Mouse (Mus musculus) thymus, postnatal 36 days (tissue): ENCODE results near the gene Ehbp1.
A peak's percentile ranks its signal among the peaks of the same experiment; 100 is the strongest.

Experiments
- DNase-seq, 2 experiments: peaks; one replicate each; pipeline ENCODE4 v3.0.0; 2022; ENCODE audit warnings: mixed read lengths in 2 of 2

Gene Ehbp1

DNA sequence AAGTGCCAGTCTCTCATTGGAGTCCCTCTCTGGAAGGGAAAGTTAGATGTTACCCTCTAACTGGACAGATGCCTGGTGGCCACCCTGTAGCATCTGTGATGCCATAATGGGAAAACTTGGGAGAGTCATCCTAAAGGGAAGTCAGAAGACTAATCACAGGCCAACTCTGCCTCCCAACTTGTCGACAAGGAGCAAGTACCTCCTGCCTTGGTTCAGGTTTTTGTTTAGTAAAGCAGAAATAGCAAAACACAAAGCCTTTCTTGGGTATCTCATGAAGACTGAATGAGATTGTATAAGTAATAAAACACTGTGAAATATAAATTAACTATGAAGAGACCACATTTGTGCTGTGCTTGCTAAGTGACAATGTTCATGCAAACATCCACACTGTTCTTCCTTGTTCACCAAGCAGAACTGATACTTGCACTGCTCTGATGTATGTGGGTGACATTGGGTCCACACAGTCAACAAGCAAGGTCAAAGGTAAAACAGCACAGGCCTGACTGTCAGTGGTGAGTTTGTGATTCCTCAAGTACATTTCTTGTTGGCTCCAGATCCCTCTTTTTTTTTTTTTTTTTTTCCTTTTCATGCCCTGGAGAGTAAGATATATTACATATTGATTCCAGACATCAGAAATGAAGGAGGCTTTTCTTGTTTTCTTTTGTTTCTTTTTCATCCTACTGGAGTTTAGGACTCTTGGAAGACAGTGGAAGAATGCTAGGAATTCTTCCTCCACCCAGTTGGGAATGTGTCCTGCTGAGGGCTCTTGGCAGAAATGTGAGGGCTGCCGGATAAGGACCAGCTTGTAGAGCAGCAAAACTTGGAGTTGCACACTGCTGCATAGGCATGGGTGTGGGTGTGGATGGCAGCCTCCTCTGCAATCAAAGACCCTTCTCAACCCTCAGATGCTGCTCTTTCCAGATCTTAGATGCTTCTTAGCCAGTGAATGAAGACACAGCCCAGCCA is at the start of gene Ehbp1:
Gene Ehbp1 (minus strand): TSS at position 51 of the 966 bp plus-strand sequence.
- DNase-seq: no peak

DNA sequence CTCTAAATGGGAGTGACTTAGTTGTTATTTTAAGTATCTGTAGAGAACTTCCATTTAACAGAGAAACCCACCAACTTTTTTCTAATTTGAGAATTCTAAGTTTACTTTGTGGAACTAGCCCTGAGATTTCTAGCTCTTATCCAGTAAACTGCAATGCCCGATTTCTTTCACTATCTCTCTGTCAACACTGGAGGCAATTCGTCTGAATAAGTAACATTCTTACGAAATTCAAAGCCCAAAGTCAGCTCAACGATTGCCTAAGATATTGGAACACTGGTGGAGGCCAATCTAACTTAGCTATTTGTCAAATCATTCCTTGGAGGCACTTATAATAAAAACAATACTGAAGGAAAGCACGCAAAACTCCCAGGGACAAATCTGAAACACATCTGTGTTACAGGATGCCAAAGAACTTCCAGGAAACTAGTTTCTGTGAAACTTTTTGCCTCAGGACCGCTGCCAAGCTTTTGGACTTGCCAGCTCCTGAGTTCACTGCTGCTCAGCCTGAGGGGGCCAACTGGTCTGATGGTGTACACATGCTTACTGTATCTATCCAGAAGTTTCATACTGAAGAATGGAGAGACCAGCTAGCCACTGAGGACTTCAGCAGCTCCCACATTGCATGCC is 45.5 kb upstream of the Ehbp1 start:
- DNase-seq: no peak

DNA sequence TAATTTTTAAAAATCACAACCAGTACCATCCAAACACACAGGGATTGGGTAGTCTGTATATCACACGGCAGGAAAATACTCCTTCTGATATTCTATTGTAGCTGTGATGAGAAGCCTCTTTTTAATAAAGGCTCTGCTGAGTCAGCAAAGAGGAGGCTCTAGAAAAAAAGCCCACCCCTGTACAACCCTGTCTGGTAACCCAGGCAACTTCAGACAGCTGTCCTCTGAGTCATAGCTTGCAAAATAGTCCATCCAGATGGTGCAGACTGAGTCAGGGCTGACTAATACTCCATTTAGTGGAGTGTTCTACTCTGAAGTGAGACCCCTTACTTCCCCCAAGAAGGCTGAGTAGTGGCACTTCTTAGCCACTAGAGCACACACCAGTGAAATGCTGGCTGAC is 41.4 kb upstream of the Ehbp1 start:
- DNase-seq: no peak

DNA sequence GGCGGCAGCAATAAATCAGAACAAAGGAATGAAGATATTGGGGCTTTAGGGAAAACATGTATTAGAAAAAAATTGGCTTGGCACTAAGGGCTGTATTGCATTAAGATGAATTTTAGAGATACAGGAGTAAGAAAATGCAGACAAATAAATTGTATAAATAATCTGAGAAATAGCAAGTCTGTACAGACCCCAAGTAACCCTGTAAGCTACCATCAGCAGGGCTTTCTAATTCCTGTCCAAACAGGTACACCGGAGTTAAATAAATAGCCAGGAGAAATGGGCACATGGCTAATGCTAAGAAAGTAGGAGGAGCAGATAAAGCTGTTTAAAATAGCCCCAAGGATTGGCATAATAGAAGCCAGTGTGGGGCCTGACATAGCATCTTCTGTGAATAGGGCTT is 32.7 kb upstream of the Ehbp1 start:
- no peak for DNase-seq

DNA sequence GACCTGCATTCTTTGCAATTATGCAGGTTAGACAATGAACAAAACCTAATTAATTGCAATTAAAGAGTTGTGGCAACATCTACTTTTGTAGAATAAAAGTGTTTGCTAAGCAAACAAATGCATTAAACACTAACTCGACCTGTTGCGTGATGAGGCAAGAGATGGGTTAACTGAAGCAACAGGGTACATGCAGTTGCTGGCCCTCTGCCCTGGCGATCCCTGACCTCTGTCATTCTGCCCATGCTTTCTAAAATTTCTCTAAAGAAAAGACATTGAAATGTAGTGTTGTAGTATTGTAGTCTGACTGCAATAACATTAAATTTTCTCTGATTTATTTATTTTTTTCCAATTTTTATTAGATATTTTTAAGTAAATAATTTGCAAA is 31.2 kb upstream of the Ehbp1 start:
- no peak for DNase-seq

DNA sequence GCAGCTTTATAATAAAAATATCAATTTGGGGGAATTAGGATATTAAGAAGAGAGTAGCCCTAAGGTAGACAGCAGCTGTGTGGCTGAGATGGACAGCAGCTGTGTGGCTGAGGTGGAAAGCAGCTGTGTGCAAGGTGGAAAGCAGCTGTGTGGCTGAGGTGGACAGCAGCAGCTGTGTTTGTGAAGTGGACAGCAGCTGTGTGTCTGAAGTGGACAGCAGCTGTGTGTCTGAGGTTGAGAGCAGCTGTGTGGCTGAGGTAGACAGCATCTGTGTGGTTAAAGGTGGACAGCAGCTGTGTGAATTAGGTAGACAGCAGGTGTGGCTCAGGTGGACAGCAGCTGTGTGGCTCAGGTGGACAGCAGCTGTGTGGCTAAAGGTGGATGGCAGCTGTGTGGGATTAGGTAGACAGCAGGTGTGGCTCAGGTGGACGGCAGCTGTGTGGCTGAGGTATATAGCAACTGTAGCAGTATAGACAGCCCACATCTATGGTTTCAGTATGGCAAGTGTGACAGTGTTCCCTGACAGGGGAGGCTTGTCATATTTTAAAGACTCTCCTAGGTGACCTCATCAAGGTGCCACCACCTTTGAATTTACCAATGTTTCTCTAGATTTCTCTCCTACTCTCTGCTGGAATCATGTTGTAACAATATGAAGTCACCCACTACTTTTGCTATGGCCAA is 30.7 kb upstream of the Ehbp1 start:
- DNase-seq: no peak

DNA sequence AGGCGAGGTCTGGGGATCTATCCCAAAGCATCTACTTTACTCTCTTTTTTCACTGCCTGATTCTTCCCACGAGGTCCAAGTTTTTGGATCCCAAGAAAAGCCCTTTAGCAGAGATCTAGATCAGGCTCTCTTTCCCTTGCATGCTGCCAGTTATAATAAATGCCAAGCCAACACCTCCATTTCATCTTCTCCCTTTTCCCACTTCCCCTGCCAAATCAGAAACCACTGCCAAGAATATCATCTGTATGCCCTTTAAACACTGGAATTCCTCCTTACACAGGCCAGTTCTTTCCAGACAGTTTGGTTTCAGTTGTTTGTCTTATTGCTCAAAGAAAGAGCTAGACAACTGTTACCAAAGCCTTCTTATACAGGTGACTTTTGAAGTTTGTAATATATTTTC is 27.7 kb upstream of the Ehbp1 start:
- no peak for DNase-seq

DNA sequence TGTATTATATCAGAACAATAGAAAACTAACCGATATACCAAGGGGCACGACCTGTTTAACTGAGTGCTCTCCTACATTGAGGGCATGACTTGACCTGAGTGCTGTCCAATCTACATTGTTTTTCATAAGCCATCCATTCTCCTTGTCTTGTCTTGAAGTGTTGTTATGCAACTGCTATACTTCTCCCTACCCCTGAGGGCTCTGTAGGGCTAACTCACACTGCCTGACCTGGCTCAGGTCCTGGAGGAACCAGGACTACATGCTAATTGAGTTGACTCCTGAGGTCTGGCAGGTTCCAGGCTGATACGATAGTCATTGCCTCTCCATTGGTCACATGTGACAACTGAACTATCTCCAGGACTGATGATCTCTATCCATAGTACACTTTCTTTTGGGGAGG is 26.5 kb upstream of the Ehbp1 start:
- no peak for DNase-seq

DNA sequence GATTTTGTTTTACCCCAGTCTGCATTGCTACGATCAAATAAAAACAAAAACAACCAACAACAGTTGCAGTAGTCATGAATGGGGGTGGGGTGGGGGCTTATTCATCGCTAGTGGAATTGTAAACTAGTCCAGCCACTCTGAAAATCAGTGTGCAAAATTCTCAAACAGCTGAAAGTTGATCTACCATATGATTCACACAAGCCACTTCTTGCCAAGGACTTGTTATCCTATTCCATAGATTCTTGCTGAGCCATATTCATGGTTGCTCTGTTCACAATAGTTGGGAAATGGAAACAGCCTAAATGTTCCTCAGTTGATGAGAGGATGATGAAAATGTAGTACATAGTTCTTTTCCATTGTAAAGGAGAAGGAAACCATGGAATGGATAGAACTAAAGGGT is 24.4 kb upstream of the Ehbp1 start:
- DNase-seq: no peak

DNA sequence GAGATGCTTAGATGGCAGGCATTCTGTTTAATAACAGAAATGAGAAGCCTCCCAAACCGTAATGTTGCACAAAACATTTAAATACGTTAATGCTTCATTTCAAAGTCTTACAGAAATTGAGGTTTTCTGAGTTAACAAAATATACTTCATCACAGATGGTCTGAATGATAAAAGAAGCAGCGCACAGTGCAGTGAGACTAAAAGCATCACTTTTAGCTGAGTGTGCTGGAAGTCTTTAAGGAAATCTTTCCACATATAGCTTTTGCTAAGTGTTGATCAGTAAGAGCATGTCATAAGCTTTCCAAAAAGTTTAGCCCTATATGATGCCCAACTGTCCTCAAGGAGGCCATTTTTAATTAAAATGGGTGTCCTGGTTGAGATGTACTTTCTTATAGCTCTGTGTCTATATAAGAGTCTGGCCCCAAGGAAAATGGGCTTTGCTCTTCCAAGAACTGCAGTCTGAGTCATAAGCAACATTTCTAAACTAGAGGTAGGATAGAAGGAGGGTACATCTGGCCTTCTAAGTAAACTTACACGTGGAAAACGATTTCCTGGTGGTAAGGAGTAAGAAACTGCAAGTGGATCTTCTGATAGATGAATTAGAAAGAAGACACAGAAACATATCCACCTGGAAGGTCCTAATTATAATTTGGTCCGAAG is 12.0 kb upstream of the Ehbp1 start:
- DNase-seq: no peak

DNA sequence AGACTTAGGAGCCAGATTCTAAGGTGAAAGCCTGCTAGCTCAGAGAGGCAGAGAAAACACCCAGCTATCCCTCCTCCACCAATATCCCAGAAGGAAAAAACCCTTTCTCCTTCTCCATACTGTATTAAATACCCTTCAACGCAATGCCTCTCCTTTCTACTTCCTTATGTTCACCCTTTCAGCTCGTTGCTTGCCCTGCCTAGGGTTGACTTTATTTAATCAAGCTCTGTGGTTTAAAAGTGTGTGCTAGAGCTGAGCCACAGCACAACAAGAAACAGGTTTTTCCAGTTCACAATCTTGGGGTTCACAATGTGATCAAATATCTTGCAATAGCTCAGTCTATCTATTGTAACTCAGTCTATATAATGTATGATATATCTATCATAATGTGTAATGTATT is 7.9 kb upstream of the Ehbp1 start:
- no peak for DNase-seq

DNA sequence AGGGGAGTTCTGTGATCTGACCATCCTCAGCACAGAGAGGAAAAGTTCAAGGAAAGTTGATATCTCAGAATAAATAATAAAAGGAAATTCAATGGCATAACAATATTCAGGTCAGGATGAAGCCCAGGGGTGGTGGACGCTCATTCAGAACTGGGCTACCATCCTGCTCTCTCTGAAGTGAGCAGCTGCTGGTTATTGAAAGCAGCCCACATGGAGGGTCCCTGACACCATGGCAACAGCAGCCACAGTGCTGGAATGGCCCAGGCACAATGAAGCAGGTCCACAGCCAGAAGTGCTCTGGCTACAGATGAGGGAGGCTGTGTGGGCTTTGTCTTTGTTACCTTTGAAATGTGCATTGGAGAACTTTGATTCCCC is 6.4 kb upstream of the Ehbp1 start:
- no peak for DNase-seq

DNA sequence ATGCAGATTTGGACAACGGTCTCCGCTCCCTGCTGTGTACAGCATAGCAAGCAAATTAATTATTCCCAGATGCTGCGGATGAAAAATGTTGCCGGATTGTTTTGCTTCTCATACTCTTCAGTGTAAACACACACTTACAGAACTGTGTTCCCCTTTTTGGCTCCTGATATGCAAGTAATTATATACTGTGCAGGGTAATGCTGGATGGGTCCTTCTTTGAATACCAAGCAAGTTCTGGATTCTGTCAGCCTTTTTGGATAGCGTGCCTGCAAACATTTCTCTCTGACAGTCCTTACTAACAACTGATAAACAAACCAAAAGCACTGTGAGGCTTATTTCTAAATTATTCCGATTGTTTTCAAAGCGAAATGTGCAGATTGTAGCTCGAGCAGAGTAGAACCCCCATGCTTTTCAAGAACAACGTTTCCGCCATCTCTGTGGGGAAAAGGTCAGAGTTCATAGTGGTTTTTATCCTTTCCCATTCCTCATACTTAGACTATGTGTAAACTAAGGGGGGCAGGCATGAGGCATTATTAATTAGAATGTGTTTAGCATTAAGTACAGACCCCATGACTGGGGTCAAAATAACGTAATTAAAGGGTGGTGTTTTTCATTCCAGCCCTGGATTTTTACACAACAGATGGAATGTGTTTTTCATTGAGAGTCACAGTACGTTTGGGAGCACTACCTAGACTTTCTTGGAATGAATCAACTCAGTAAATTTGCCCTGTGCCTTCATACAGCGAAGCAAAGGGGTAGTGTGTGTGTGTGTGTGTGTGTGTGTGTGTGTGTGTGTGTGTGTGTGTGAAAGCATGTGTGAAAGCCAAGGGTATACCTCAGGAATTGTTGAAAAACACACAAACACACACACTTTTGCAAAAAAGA is 5.8 kb upstream of the Ehbp1 start:
- DNase-seq: no peak

DNA sequence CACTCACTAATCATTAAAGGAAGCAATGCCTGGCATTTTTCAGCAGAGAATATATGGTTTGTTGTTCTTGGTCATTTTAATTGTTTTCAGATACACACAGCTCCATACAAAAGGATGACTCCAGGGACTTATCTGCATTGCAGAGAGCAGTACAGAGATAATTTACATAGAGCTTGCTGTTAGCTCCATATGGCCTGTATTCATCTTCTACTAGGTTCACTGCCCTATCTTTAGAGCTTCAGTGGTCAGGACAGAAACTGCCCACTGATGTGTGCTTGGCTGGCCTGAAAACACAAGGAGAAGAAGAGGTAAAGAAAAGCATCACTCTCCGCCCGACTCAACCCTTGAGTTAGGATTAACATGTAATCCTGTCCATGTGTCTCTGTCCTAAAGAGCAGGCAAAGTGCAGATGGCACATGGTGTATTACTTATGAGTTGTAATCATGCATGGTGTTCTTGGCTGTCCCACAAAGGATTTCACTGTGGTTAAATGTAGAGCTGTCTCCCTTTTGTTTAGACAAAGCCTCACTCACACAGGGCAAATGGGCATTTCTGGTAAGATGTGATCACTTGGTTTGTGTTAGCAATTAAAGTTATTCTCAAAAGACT is 14.7 kb downstream of the Ehbp1 start:
- no peak for DNase-seq

DNA sequence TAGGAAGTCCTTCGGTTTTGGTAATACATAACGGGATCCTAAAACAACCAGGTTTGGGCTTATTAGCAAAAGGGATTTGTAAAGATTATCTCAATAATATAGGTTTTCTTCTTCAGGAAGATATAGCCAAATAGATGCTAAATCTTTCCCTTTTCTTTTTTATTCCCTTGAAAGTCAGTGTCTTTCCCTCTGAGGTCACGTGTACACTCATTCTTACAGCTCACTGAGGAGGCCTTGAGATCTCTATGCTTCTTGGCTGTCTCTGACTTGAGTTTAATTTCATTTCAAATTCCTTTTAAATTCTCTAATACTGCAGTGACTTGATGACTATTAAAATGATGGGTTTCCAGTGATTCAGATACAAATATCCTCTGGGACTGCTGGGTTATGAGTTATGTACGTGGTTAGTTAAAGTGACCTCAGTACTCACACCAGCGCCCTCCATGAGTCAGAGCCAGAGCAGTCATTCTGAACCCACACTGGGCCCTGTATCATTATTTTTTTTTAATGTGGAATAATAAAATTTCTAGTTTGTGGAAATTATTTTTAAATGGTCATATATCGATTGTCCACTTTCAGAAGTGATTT is 24.2 kb downstream of the Ehbp1 start:
- DNase-seq: no peak

DNA sequence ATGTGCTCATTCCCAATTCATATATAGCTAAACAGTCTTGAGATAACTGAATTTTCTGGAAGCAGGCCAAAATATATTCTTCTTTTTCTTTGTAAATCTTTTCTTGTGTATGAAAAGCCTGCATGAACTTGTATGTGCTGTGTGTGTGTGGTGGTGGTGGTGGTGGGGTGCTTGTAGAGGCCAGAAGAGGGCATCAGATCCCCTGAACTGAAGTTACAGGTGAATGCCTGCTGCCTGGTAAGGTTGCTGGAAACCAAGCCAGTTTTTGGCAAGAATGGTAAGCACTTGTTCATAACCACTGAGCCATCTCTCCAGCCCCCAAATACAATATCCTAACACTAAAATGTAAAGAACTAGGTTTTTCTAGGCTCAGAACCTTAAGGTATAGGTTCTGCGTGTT is 26.3 kb downstream of the Ehbp1 start:
- no peak for DNase-seq

DNA sequence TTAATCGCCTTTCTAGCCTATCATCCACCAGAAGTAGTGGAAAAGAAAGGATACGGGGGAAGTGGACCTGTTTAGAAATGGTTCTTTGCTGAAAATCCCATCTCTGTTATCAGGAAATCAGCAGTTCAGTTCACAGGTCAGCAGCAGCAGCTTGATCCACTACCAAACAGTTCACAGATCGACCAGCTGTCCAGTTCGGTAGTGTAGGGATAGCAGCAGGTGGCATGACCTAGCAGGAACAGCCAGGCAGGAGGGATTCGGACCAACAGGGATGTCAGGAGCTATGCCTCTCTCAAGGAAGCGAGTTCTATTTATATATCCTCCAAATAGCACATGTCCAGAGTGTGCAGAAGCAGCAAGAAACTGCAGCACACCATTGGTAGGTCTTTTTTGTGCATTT is 40.9 kb downstream of the Ehbp1 start:
- no peak for DNase-seq

DNA sequence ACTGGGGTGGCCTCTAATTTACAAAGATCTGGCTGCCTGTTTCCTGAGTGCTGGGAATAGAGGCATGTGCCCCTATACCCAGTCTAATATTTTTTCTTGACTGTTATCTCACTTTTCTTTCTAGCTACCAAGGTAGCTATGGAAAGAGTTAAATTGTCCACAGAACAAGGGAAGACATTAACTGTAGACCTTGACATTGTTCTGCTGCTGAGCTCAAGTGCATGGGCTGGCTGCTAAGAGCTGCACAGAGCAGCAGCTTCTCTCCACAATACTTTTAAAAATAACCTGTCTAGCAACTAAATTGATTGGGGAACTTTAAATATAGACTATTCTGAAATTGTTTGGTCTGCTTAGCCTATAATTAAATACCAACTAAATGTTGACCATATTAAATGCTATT is 52.9 kb downstream of the Ehbp1 start:
- DNase-seq: no peak

DNA sequence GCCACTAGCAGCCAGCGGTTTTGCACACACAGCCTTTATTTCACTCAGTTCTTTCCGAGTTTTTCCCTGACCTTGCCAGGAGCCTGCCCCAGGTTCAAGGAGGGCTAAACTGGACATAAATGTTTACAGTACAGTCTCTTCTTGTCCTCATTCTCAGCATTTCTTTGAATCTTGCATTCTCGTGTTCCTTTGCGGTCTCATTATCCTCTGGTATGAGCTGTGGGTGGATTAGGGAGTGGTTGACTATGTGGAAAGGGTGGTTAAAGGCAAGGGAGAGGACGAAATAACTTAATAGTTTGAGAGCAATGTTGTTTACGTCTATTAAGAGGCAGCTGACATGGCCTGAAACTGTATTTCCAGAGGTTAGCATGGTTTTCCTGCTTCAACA is 54.6 kb downstream of the Ehbp1 start:
- DNase-seq: no peak

DNA sequence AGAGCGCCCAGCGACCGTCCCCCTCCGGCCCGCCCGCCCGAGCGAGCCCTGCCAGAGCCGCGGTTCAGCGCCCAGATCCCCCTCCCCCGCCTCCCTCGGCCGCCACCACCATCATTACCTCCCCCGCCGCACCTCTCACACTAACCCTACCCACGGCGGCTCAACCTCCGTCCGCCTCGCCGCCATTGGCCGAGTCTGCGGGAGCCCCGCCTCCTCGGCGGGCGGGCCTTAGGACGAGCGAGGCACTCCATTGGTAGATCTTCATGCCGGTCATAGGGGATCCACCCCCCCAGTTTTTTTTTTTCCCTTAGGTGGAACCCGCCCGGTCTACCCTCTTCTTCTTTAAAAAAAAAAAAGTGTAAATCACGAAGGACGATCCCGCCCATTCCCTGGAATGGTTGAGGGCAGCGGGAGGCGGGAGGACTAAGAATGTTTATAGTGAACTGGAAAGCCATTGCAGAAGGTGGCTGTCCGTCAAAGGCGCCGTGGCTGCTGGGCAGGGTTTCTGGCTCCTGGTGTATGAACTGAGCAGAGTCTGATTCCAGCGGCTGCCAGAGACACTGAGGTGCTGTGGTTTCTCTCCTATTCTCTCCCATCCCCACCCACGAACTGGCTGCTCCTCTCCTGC is 55.1 kb downstream of the Ehbp1 start:
- DNase-seq: peak; percentile 95 to 96

DNA sequence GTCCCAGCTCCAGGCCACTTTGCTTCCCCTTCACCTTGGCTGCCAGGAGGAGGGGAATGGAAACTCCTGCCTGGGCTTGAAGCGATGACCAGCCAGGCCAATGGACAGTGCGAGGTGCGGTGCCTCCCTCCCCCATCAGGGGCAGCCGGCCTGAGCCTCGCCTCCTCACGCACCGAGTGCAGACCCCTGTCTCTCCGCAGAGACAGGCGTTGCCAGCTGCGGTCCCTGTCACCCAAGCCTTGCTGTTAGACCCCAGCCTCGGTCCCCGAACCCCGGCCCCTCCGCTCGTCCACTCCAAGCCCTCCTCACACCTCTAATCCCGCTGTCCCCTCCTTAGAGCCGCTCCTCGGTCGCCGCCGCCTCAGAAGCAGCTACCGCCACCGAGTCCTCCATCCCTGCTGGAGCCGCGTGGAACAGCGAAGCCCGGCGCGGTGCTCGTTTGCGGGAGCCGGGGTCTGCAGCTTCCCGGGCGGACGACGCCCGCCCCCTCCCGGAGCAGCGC is 55.7 kb downstream of the Ehbp1 start:
- no peak for DNase-seq
